Mouse (Mus musculus): ENCODE data around the gene Dlat.
A peak's percentile ranks its signal among the peaks of the same experiment; 100 is the strongest.

Gene Dlat

GRCm38 (mm10) chr9:50695153-50695552 is 35.6 kb upstream of the Dlat start:
- peaks cover 43% of the 10 kb centered on the region for H3K4me1 ChIP-seq (replicated peaks; ENCODE audit: low read depth, low read length)
- H3K27me3 ChIP-seq (ENCODE audit: insufficient read depth, low read length) = peaks cover 21% of the 10 kb centered on the region
- H3K9me3 ChIP-seq (ENCODE audit: low read length) = no peaks in the 10 kb centered on the region
- peaks cover 14% of the 10 kb centered on the region; the same call in 1 of the 2 replicates for H3K36me3 ChIP-seq (ENCODE audit: insufficient read depth, low read length)
- TF ChIP-seq NANOG (IDR thresholded peaks at IDR 0.05; ENCODE audit: borderline replicate concordance, low read length) (no peak), POU5F1 (IDR thresholded peaks at IDR 0.05; ENCODE audit: borderline replicate concordance, low read length) (no peak), CTCF (conservative IDR thresholded peaks at IDR 0.05; ENCODE audit: low read length) (no peak)
- no peak overlapping the region for H3K4me3 ChIP-seq (replicated peaks; ENCODE audit: low read length)

- peak; percentile 46 for TF ChIP-seq CTCF (conservative IDR thresholded peaks at IDR 0.05; ENCODE audit: low read length)
- TF ChIP-seq POU5F1 (IDR thresholded peaks at IDR 0.05; ENCODE audit: borderline replicate concordance, low read length) = no peak
- Histone ChIP-seq H3K4me3 (replicated peaks; ENCODE audit: low read length) (no peak overlapping the region), H3K27me3 (ENCODE audit: insufficient read depth, low read length) (peaks cover 5% of the 10 kb centered on the region), H3K36me3 (ENCODE audit: insufficient read depth, low read length) (peaks cover 14% of the 10 kb centered on the region; the same call in 1 of the 2 replicates), H3K4me1 (replicated peaks; ENCODE audit: low read depth, low read length) (peaks cover 39% of the 10 kb centered on the region), H3K9me3 (ENCODE audit: low read length) (no peaks in the 10 kb centered on the region)
Observed at GRCm38 (mm10) chr9:50693631-50694030, 34.1 kb upstream of the Dlat start.

- H3K27me3 ChIP-seq (ENCODE audit: insufficient read depth, low read length) = no peaks in the 10 kb centered on the region
- no peak overlapping the region for H3K4me3 ChIP-seq (replicated peaks; ENCODE audit: low read length)
- H3K4me1 ChIP-seq (replicated peaks; ENCODE audit: low read depth, low read length) = peaks cover 32% of the 10 kb centered on the region
- no peaks in the 10 kb centered on the region for H3K9me3 ChIP-seq (ENCODE audit: low read length)
- TF ChIP-seq POU5F1 (IDR thresholded peaks at IDR 0.05; ENCODE audit: borderline replicate concordance, low read length) (no peak), NANOG (IDR thresholded peaks at IDR 0.05; ENCODE audit: borderline replicate concordance, low read length) (no peak), CTCF (conservative IDR thresholded peaks at IDR 0.05; ENCODE audit: low read length) (no peak)
- H3K36me3 ChIP-seq (ENCODE audit: insufficient read depth, low read length) = peaks cover 14% of the 10 kb centered on the region; the same call in 1 of the 2 replicates
Observed at GRCm38 (mm10) chr9:50692626-50693580, 33.3 kb upstream of the Dlat start.

- no peak for TF ChIP-seq POU5F1 (IDR thresholded peaks at IDR 0.05; ENCODE audit: borderline replicate concordance, low read length)
- TF ChIP-seq NANOG (IDR thresholded peaks at IDR 0.05; ENCODE audit: borderline replicate concordance, low read length) = no peak
- no peak for TF ChIP-seq CTCF (conservative IDR thresholded peaks at IDR 0.05; ENCODE audit: low read length)
- peaks cover 1% of the 10 kb centered on the region; the same call in 1 of the 2 replicates for H3K4me1 ChIP-seq (replicated peaks; ENCODE audit: low read depth, low read length)
- H3K27me3 ChIP-seq (ENCODE audit: insufficient read depth, low read length) = no peaks in the 10 kb centered on the region
- no peaks in the 10 kb centered on the region for H3K9me3 ChIP-seq (ENCODE audit: low read length)
- no peak overlapping the region for H3K4me3 ChIP-seq (replicated peaks; ENCODE audit: low read length)
- peaks cover 7% of the 10 kb centered on the region; the same call in 1 of the 2 replicates for H3K36me3 ChIP-seq (ENCODE audit: insufficient read depth, low read length)
Observed at GRCm38 (mm10) chr9:50686866-50687652, 27.5 kb upstream of the Dlat start.

GRCm38 (mm10) chr9:50681727-50682126 is 22.1 kb upstream of the Dlat start:
- H3K4me1 ChIP-seq (replicated peaks; ENCODE audit: low read depth, low read length) = peaks cover 3% of the 10 kb centered on the region; the same call in 1 of the 2 replicates
- no peaks in the 10 kb centered on the region for H3K27me3 ChIP-seq (ENCODE audit: insufficient read depth, low read length)
- peaks cover 10% of the 10 kb centered on the region; the same call in 1 of the 2 replicates for H3K36me3 ChIP-seq (ENCODE audit: insufficient read depth, low read length)
- no peak overlapping the region for H3K4me3 ChIP-seq (replicated peaks; ENCODE audit: low read length)
- H3K9me3 ChIP-seq (ENCODE audit: low read length) = no peaks in the 10 kb centered on the region
- TF ChIP-seq POU5F1 (IDR thresholded peaks at IDR 0.05; ENCODE audit: borderline replicate concordance, low read length) = no peak
- no peak for TF ChIP-seq NANOG (IDR thresholded peaks at IDR 0.05; ENCODE audit: borderline replicate concordance, low read length)
- no peak for TF ChIP-seq CTCF (conservative IDR thresholded peaks at IDR 0.05; ENCODE audit: low read length)

- no peak overlapping the region for H3K4me3 ChIP-seq (replicated peaks; ENCODE audit: low read length)
- H3K36me3 ChIP-seq (ENCODE audit: insufficient read depth, low read length) = peaks cover 10% of the 10 kb centered on the region; the same call in 1 of the 2 replicates
- H3K4me1 ChIP-seq (replicated peaks; ENCODE audit: low read depth, low read length) = peaks cover 4% of the 10 kb centered on the region; the same call in 1 of the 2 replicates
- no peaks in the 10 kb centered on the region for H3K27me3 ChIP-seq (ENCODE audit: insufficient read depth, low read length)
- no peak for TF ChIP-seq POU5F1 (IDR thresholded peaks at IDR 0.05; ENCODE audit: borderline replicate concordance, low read length)
- no peak for TF ChIP-seq NANOG (IDR thresholded peaks at IDR 0.05; ENCODE audit: borderline replicate concordance, low read length)
- TF ChIP-seq CTCF (conservative IDR thresholded peaks at IDR 0.05; ENCODE audit: low read length) = no peak
- H3K9me3 ChIP-seq (ENCODE audit: low read length) = no peaks in the 10 kb centered on the region
Observed at GRCm38 (mm10) chr9:50679406-50679805, 19.8 kb upstream of the Dlat start.

- Histone ChIP-seq H3K36me3 (ENCODE audit: insufficient read depth, low read length) (no peaks in the 10 kb centered on the region), H3K4me3 (replicated peaks; ENCODE audit: low read length) (no peak overlapping the region), H3K4me1 (replicated peaks; ENCODE audit: low read depth, low read length) (peaks cover 9% of the 10 kb centered on the region), H3K27me3 (ENCODE audit: insufficient read depth, low read length) (no peaks in the 10 kb centered on the region), H3K9me3 (ENCODE audit: low read length) (no peaks in the 10 kb centered on the region)
- TF ChIP-seq NANOG (IDR thresholded peaks at IDR 0.05; ENCODE audit: borderline replicate concordance, low read length) = no peak
- peak; percentile 46 for TF ChIP-seq CTCF (conservative IDR thresholded peaks at IDR 0.05; ENCODE audit: low read length)
Observed at GRCm38 (mm10) chr9:50674771-50675170, 15.2 kb upstream of the Dlat start.

- H3K27me3 ChIP-seq (ENCODE audit: insufficient read depth, low read length) = no peaks in the 10 kb centered on the region
- peaks cover 5% of the 10 kb centered on the region for H3K4me1 ChIP-seq (replicated peaks; ENCODE audit: low read depth, low read length)
- no peak overlapping the region for H3K4me3 ChIP-seq (replicated peaks; ENCODE audit: low read length)
- no peaks in the 10 kb centered on the region for H3K9me3 ChIP-seq (ENCODE audit: low read length)
- H3K36me3 ChIP-seq (ENCODE audit: insufficient read depth, low read length) = peaks cover 2% of the 10 kb centered on the region; the same call in 1 of the 2 replicates
- TF ChIP-seq CTCF (conservative IDR thresholded peaks at IDR 0.05; ENCODE audit: low read length) (peak; percentile 73), POU5F1 (IDR thresholded peaks at IDR 0.05; ENCODE audit: borderline replicate concordance, low read length) (no peak)
Observed at GRCm38 (mm10) chr9:50670690-50671089, 11.1 kb upstream of the Dlat start.
